Mouse (Mus musculus) stomach, postnatal 0 days (tissue): ENCODE results near the gene Syf2.

Source experiments
- CTCF ChIP-seq: IDR thresholded peaks from 2 replicates; pipeline ENCODE4 v1.5.1; 2016; ENCODE audit warnings: antibody characterized with exemption, low read depth, mild to moderate bottlenecking, moderate library complexity
- EP300 ChIP-seq: optimal IDR thresholded peaks from 2 replicates; pipeline ENCODE3; 2016; ENCODE audit warnings: antibody characterized with exemption

DNA sequence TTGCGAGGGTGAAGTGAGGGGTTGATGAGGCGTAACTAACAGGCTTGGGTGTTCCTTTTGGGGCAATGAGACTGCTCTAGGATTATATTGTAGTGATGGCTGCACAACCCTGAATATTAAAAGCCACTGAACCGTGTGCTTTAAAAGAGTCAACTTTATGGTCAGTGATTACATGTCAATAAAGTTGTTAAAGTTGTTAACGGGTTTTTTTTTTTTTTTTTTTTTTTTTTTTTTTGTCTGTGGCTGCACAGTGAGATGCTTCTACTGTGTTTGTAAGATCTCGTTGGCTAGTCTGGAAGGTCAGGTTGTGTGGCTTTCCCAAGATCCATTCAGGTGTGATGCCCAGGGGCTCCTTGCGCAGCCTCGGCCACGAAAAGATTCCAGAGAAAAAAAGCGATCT, 9.2 kb downstream of the Syf2 start:
- TF ChIP-seq CTCF (no peak), EP300 (no peak)
